Mouse (Mus musculus) megakaryocyte, embryonic 14.5 days (primary cell): Measurements from ENCODE around the gene Gm17359.

Source experiments
- FLI1 ChIP-seq: IDR thresholded peaks from 2 replicates; pipeline ENCODE4 v1.6.1; 2012; ENCODE audit warnings: low read length, inconsistent platforms, mixed read lengths
- GATA1 ChIP-seq: IDR thresholded peaks from 3 replicates; pipeline ENCODE4 v1.6.1; 2012; ENCODE audit warnings: mixed read lengths, low read length, inconsistent platforms, borderline replicate concordance

- no peak for TF ChIP-seq GATA1
- no peak for TF ChIP-seq FLI1
Measured at GRCm38 (mm10) chr3:79415081-79415480, 78.6 kb downstream of the Gm17359 start.
